Mouse (Mus musculus): ENCODE measurements around the gene Aoah.

The Aoah gene

DNA sequence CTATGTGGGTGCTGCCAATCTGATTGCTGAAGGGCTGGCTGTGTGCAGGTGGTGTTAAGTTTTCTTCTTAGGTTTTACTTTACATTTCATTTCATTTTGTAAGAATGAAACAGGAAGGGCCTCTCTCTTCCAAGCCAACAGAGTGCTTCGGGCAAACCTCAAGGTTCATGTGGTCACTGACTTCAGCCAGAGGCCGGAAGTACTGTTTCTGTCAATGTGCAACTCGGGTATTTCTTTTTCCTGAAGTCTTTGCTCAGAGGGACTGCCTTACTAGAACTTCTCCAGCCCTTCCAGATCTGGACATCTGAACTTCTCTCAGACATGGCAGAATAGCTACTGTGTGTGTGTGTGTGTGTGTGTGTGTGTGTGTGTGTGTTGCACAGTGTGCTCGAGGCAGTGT is at the start of gene Aoah:
Aoah (plus strand) TSS at position 213 of the 400 bp plus-strand sequence.
- no peak for DNase-seq (ENCODE audit: low read depth, low spot score)

DNA sequence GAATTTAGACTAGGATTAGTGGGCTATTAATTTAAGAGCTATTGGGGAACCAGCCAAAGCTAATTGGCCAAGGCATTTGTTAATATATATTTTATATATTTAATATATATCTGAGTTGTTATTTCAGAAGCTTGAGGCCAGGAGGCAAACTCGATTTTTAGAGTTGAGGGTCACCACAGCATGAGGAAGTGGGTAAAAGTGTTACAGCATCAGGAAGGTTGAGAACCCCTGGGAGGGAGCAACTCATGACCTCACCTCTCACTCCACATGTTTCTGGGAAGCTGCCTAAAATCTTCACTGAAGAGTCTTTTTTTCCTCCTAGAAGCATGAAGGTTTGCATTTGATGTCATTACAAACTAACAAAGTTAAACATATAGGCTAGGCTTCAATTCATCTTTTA is 39.1 kb upstream of the Aoah start:
- DNase-seq (ENCODE audit: low read depth, low spot score), result no peak

DNA sequence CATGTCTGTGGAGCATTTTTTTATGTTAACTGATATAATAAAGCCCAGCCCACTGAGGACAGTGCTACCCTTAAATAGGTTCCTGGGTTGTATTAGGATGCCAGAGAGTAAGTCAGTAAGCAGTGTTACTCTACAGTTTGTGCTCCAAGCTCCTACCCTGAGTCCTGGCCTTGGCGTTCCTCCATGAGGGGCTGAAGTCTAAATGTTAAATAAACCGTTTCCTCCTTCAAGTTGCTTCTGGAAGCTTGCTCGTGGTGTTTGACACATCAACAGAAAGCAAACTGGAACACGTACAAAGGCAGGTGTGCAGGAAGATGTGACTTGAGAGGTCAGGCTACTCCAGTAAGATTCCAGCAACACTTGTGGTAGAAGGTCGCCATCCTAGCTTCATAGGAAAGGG is 10.3 kb upstream of the Aoah start:
- no peak for DNase-seq (ENCODE audit: low read depth, low spot score)

DNA sequence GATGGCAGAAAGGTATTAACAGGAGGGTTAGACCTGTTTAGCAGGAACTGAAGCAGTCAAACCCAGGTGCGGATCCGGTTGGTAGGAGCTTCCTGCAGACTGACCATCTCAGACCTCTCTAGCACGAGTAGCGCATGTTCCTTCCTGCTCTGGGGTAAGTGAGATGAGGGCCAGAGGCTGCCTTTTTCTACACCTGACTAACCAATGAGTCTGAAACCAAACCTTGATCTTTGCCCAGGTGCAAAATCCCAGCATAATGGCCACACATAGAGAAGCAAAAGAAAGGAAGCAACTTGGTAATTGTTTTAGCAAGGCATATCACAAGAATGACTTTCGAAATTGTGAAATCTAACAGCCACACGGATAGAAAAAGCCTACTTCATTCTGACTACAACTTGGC is 9.9 kb upstream of the Aoah start:
- no peak for DNase-seq (ENCODE audit: low read depth, low spot score)

DNA sequence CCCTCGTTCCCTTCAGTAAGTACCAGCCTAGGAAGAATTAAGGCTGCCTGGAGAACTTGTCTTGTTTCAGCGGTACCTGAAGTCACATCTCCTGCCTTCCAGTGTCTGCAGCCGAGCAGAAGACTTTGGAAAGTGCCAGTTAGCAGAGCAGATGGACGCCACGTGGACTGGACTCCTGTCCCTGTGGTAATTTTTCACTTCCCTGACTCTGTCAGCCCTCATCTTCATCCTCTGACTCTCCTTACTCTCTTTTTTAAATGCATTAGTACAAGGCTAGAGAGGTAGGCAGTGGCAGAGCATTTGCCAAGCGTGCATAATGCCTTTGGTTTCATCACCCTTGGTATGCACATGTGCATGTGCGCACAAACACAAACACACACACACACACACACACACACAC is 8.0 kb upstream of the Aoah start:
- no peak for DNase-seq (ENCODE audit: low read depth, low spot score)

DNA sequence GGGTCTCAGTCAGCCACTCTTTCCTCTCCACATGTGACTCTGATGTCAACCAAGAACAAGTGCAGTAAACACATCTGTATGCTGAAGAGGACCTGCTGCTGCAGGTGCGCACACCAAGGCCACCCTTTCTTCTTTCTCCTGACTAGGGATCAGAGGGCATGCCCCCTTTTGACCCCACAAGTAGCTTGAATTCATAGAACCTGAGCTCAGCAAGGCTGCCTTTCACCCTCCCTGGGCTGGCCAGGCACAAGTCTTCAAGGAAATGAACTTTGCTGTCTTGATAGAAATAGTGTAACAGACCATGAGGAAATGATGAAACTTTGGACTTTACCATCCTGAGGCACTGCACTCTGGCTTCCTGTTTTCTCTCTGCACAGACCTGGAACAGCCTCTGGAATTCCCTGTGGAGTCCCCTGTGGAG is 7.1 kb upstream of the Aoah start:
- DNase-seq (ENCODE audit: low read depth, low spot score), result no peak

DNA sequence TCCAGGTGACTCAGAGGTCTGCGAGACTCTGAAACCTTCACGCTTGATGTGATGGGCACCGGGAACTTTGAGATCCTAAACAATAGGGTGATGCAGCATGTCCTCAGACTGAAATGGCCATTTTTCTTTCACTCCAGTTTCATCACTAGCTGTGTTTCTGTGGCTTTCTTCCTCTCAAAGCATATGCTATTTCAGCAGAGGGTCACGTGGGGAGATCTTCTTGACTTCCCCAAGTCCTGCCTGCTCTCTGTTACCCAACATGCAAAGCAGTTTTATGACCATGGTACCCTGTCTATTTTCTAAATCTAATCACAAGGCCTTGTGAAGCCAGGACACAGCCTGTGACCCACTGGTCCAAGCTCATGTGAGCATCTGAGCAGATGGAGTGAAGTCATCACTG is 6.0 kb upstream of the Aoah start:
- DNase-seq (ENCODE audit: low read depth, low spot score), result no peak

DNA sequence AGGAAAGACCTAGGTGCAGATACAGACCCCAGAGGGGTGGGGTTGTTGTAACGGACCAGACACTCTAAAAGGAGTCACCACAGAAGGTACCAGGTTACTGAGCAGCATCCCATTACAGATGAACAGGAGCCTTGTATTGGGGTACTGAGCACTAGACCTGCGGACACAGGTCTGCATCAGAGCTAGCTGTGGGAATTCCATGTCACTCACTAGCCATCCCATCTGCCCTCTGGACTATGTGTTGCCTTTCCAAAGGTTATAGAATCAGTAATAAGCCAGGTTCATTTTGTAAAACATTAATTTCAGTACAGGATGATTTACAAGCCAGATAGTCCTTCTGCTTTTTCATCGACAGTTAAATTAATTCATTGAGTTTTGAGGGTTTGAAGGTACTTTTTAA is 2.7 kb downstream of the Aoah start:
- DNase-seq (ENCODE audit: low read depth, low spot score), result no peak

DNA sequence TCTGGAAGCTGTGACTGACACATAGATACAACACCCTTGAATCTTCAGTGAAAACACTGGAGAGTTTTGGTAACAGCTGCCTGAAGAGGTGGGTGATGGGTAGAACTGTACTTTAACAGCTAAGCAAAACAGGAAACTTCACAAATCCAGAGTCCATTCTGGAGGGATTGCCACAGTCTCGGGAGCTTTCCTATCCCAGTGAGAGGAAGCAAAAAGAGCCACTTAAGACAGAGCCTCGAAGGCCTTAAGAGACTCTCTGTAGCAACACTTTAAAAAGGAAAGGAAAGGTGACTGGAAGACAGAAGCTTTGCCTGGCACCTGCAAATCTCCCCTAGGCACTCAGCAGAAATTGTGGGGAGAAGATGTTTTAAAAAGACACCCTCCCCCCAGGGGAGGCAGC is 4.6 kb downstream of the Aoah start:
- DNase-seq (ENCODE audit: low read depth, low spot score), result no peak

DNA sequence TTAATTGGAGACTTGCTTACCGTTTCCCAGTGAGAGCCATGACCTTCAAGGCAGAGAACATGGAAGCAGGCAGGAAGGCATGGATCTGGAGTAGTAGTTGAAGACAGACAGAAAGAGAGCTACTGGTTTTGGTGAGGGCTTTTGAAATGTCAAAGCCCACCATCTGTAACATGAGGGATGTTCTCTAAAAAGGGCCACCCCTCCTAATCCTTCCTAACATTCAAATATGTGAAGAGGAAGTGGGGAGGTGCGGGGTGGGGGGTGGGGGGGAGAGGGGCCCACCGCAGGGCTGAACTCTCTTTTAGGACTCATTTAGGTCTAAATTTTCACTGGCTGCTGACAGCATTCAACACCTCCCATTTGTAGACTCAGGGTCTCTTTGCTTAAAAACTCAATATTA is 5.9 kb downstream of the Aoah start:
- DNase-seq (ENCODE audit: low read depth, low spot score), result no peak

DNA sequence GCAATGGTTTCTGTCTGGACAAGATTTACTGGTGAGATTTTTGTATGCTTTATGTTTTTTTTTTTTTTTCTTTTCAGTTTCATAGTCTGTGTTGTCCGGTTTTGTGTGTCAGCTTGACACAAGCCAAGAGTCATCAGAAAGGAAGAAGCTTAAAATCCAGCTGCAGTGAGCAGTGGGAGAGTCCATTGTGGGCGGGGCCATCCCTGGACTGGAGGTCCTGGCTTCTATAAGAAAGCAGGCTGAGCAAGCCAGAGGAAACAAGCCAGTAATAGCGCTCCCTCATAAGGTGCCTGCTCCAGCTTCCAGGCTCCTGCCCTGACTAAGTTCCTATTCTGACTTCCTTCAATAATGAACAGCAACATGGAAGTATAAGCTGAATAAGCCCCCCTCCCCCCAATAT is 6.7 kb downstream of the Aoah start:
- DNase-seq (ENCODE audit: low read depth, low spot score), result no peak

DNA sequence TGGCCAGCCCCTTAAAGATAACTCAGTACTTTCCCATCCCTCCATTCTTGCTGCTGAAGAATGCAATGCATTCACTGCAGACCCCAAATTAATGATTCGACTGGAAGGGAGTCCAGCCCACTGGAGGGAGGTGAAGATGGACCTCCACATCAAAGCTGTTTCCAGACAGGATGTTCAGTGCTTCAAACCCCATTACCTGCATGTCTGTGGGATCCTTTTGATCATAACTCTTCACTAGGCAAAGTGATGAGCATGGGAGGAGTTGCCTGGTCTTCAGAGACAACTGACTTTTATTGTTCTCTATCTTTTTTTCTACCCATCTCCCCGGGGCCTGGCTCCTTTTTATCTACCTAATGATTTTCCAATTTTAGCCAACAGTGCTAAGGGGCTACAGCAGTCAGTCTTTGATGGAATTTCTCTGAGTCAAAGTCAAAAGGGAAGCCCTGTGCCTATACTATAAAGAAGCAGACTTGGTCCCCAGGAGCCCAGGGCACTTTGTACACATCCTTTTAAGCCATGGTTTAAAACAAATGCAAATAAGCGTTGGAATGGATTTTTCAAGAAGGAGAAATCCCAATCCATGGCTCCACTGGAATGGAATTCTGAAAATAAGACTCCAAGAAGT is 18.0 kb downstream of the Aoah start:
- DNase-seq (ENCODE audit: low read depth, low spot score), result no peak

DNA sequence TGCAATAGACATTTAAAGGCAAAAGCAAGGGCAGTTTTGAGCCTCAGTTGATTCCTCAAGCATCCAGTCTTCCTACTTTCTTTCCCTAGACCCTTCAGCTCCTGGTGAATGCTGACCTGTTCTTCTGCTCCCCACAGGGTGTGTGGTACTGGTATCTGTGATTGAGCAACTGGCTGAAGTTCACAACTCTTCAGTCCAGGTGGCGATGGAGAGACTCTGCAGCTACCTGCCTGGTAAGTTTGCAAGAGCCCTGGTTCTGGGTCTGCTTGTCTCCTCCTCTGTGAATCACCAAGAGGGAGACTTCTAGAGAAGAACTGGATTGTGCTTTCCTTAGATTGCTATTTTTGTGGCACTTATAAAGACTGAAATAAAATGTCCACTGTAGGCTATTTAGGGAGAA is 22.5 kb downstream of the Aoah start:
- DNase-seq (ENCODE audit: low read depth, low spot score), result no peak

DNA sequence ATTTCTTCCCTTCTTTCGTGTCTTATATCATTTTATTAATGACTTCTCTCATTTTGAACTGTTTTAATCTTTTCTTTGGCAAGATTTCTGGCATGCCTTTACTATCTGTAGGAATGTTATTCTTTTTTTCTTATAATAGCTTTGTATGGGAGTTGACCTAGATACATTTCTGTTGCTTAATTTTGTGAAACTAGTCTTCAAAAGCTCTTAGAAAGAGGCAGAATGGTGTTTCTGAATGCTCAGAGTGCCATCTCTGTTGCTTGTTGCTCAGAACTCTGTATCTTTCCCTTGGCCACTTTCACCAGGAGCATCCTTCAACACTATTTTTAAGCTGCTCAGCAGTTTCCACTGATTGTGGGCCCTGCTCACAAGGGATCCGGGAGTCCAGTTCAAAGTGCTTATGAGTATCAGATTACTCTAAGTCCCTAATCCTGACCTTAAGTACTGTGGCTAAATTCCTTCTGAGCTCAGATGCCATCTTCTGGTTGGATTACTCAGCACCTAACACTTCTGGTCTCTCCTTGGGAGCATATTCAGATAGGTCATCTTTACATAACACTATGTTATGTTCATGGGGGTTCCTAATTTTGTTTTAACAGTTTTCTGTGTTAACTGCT is 26.9 kb downstream of the Aoah start:
- DNase-seq (ENCODE audit: low read depth, low spot score), result no peak

DNA sequence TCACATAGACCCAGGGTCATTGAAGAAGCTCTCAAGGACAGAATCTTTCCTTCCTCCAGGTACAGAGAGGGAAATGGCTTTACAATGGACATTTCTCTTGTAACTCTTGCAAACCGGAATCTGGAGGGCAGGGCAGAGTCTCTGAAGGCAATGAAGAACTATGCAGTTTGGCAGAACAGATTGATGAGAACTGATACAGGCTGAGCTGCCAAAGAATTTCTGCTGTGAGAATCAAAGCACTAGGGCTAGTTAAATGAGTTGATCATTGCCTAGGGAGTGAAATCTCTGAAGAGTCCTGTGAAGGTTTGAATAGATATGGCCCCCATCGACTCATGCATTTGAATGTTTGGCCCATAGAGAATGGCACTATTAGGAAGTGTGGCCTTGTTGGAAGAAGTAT is 34.8 kb downstream of the Aoah start:
- no peak for DNase-seq (ENCODE audit: low read depth, low spot score)

DNA sequence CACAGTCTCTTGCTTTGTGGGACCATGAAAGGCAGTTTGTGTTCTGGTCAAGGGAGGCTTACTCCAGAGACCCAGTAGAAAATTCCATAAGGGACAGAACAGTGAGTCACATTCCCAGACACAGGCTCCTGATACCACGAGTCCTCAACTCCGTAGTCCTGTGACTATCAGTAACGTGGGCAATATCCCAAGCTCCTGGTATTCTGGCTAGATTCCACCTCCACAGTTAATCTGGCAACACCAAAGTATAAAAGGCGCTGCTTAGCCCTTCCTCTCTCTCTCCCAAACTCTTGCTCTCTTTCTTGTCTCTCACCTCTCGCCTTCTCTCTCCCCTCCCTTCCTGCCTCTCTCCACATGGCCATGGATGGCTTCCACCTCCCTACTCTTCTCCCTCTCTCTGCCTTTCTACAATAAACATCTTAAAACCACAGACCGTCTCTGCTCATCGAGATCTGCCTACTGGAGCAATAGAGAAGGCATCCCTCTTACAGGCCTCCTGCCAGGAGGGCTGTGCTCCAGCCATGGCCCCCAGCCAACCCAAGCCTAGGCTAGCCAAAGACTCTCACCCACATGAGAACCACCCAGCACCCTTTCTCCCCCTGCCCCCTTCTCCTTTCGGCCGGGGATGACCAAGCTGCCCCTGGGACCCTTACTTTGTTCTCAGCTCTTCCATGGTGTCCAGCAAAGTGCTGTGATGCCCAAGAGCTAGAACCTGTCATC is 35.4 kb downstream of the Aoah start:
- DNase-seq (ENCODE audit: low read depth, low spot score), result no peak

DNA sequence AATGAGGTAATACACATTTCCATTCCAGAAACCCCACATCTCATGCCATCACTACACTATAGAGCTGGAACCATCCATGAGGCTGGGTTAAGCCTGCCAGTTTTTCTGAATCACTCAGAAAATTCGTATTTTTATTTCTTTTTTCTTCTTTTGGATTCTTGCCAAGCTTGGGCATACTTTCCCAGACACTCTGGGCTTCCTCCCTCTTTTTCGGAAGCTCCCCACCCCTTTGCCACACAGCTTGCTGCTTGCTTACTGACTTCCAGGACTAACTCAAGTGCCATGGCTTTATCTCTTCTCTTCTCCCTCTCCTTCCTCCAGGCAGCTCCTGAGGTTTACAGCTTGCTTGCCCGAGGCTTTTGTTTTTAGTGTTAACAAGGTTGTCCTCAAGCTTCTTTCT is 62.0 kb downstream of the Aoah start:
- DNase-seq (ENCODE audit: low read depth, low spot score), result no peak

DNA sequence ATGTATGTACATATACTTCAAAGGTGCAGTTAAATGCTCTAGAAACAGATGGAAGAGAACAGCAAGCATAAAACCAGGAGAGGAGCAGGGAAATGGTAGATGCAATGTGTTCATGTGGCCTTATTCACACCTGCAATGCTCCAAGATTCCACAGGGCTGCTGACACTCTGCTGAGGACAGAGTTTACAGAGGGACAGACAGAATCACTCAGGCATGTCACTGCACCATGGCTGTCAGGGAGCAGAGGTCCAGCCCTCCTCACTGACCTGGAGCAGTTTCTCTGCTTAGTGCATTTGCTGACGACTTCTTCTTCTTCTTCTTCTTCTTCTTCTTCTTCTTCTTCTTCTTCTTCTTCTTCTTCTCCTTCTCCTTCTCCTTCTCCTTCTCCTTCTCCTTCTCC is 105.5 kb downstream of the Aoah start:
- no peak for DNase-seq (ENCODE audit: low read depth, low spot score)

DNA sequence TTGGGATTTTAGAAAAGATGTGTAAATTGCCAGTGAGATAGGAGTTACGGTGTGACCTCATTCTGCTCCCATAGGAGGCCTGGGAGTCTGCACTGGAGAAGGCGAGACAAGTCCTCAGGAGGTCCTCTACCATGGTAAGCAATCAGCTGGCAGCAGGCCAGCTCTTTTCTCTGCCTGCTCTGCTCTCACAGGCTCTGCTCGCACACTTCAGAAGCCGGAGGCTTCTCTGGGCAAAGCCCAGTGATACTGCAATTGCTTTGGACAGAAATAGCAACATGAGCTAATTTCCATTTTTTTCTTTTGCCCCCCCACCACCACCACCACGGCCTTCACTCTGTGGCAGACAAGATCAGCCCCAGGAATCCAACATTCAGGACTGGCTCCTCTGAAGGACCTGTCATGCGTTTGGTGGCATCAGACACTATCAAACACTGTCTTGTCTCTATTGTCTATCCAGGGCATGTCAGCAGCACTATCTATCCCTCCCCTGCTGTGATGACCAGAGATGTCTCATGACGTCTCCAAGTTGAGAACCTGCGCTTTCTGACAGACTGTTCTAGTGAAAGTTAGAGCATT is 106.6 kb downstream of the Aoah start:
- no peak for DNase-seq (ENCODE audit: low read depth, low spot score)

DNA sequence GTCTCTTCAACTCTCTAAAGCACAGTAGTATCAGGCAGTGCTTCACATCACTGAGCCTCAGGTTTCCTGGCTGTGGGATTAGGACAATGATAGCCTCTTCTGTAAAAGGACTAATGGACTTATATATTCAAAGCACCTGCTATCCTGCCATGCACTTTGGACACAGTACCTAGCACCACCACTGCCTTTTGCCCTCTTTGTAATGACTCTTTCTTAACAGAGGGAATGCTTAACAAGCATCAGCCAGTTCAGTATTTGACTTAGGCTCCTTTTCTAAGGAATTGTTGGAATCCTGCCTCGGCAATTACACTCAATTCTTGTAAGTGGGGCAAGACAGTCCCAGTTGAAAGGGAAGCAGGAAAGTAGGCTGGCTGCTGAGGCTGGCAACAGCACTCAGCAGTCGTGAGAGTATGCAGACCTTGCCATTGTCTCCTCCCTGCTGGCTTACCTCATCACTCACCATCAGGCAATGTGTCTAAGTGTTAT is 107.1 kb downstream of the Aoah start:
- no peak for DNase-seq (ENCODE audit: low read depth, low spot score)

DNA sequence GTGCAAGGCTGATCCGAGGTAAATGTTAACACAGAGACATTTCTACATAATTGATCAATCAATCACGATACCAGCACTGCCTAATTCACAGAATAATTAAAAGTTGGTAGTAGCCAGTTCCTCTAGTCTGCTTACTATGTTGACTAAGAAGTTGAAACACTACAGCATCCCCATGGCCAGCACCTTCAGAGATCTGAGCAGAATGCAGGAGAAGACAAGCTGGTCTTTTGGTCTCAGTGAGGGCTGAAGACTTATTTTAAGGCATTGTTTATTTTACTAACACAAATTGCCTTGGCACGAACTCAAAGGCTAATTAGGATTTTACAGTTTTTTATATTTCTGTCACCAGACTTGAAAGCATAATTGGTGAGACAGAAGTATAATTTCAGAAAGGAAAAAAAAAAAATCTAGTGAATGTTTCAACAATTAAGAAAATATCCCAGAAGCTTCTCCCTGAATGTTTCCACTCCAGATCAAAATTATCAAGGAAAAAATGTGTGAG is 107.8 kb downstream of the Aoah start:
- no peak for DNase-seq (ENCODE audit: low read depth, low spot score)

DNA sequence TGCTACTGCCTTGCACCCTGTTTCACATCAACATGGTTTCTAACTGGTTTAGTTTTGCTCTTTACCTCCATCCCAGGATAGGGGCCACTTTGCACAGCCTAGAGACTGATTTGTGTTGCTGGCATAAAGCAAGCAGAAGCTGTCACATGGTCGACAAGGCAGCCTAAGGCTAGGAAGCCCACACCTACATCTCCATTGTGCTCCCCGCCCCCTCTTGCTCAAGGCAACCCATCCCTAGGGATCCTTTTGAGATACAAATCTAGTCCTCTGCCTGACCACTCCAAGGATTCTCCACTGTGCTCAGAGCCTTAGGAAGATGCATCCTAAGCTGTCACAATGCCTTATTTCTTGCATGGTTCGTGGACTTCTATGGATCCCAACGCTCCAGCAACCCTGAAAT is 110.2 kb downstream of the Aoah start:
- no peak for DNase-seq (ENCODE audit: low read depth, low spot score)

DNA sequence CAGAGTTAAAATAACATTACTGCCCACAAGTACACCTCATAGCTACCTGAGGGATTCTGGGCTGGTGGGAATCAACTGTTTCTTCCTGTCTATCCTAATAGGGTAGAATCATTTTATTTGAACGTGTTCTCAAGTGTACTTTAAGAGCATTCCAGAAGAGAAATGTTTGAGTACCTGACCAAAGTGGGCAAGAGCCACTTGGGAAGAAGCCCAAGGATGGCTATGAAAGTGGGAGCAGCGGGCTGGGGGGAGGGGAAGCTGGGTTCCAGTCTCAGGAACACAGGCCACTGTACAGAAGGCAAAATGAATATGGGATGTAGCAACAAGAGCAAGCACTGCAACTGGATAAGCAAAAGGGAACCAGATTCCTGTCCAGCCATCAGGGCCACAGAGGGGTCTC is 111.3 kb downstream of the Aoah start:
- no peak for DNase-seq (ENCODE audit: low read depth, low spot score)

Measured in CD4-positive, CD25-positive, alpha-beta regulatory T cell, adult 2 months (primary cell).